Mouse (Mus musculus) thymus, adult 18-20 months (tissue): ENCODE results near the gene Gm20479.

ENCODE experiments used
- DNase-seq, 2 experiments: peaks; one replicate each; pipeline ENCODE4 v3.0.0; 2022; ENCODE audit warnings: mixed read lengths in 2 of 2

Gene Gm20479

GRCm38 (mm10) chr7:27333316-27333941 is 23.8 kb downstream of the Gm20479 start:
- no peak for DNase-seq

- DNase-seq: peak; percentile 74 to 76
Observed at GRCm38 (mm10) chr7:27332353-27333199, 24.6 kb downstream of the Gm20479 start.

- no peak for DNase-seq
Observed at GRCm38 (mm10) chr7:27331854-27332253, 25.4 kb downstream of the Gm20479 start.

- no peak for DNase-seq
Observed at GRCm38 (mm10) chr7:27331541-27331851, 25.7 kb downstream of the Gm20479 start.

GRCm38 (mm10) chr7:27330709-27331540 is 26.3 kb downstream of the Gm20479 start:
- DNase-seq: peak; percentile 78 to 84

GRCm38 (mm10) chr7:27329981-27330380 is 27.2 kb downstream of the Gm20479 start:
- no peak for DNase-seq

- peak; percentile 72 to 78 for DNase-seq
Observed at GRCm38 (mm10) chr7:27329326-27329947, 27.8 kb downstream of the Gm20479 start.

- peak in 1 of 2 experiments; percentile 21 for DNase-seq
Observed at GRCm38 (mm10) chr7:27328648-27329047, 28.6 kb downstream of the Gm20479 start.

- DNase-seq: no peak
Observed at GRCm38 (mm10) chr7:27328161-27328560, 29.1 kb downstream of the Gm20479 start.

- no peak for DNase-seq
Observed at GRCm38 (mm10) chr7:27327500-27327899, 29.7 kb downstream of the Gm20479 start.

GRCm38 (mm10) chr7:27326101-27326880 is 30.9 kb downstream of the Gm20479 start:
- no peak for DNase-seq

- no peak for DNase-seq
Observed at GRCm38 (mm10) chr7:27325697-27326096, 31.5 kb downstream of the Gm20479 start.

GRCm38 (mm10) chr7:27324928-27325327 is 32.3 kb downstream of the Gm20479 start:
- DNase-seq: no peak

- no peak for DNase-seq
Observed at GRCm38 (mm10) chr7:27324161-27324560, 33.1 kb downstream of the Gm20479 start.

- no peak for DNase-seq
Observed at GRCm38 (mm10) chr7:27323001-27323400, 34.2 kb downstream of the Gm20479 start.

GRCm38 (mm10) chr7:27322291-27322690 is 34.9 kb downstream of the Gm20479 start:
- DNase-seq: no peak

GRCm38 (mm10) chr7:27319411-27319810 is 37.8 kb downstream of the Gm20479 start:
- no peak for DNase-seq

- DNase-seq: peak in 1 of 2 experiments; percentile 65
Observed at GRCm38 (mm10) chr7:27315958-27316357, 41.3 kb downstream of the Gm20479 start.

GRCm38 (mm10) chr7:27314393-27314792 is 42.8 kb downstream of the Gm20479 start:
- DNase-seq: no peak

- no peak for DNase-seq
Observed at GRCm38 (mm10) chr7:27311651-27312284, 45.5 kb downstream of the Gm20479 start.

GRCm38 (mm10) chr7:27310996-27311535 is 46.2 kb downstream of the Gm20479 start:
- DNase-seq: no peak
